Mouse (Mus musculus) brain, adult 2 months (tissue): Measurements from ENCODE around the gene Kifc3.

Source experiments
- DNase-seq: peaks from one replicate; pipeline ENCODE4 v3.0.0; 2011; ENCODE audit warnings: low read depth, low spot score

Kifc3 gene

GRCm38 (mm10) chr8:95136218-95136617 lies 66.4 kb downstream of the Kifc3 start:
- no peak for DNase-seq

- peak; percentile 61 for DNase-seq
These were observed 67.4 kb downstream of the Kifc3 start for GRCm38 (mm10) chr8:95135242-95135641.

GRCm38 (mm10) chr8:95134186-95134585 lies 68.4 kb downstream of the Kifc3 start:
- DNase-seq: no peak

- no peak for DNase-seq
These were observed 70.6 kb downstream of the Kifc3 start for GRCm38 (mm10) chr8:95131983-95132382.

GRCm38 (mm10) chr8:95130966-95131537 lies 71.6 kb downstream of the Kifc3 start:
- DNase-seq: no peak

GRCm38 (mm10) chr8:95128750-95129260 lies 73.8 kb downstream of the Kifc3 start:
- DNase-seq: no peak

GRCm38 (mm10) chr8:95127658-95128057 lies 75.0 kb downstream of the Kifc3 start:
- DNase-seq: no peak

GRCm38 (mm10) chr8:95126497-95126896 lies 76.1 kb downstream of the Kifc3 start:
- DNase-seq: no peak

- DNase-seq: no peak
These were observed 79.2 kb downstream of the Kifc3 start for GRCm38 (mm10) chr8:95123455-95123854.

GRCm38 (mm10) chr8:95113750-95114149 lies 88.9 kb downstream of the Kifc3 start:
- peak; percentile 63 for DNase-seq

GRCm38 (mm10) chr8:95113108-95113507 lies 89.5 kb downstream of the Kifc3 start:
- no peak for DNase-seq

- no peak for DNase-seq
These were observed 90.0 kb downstream of the Kifc3 start for GRCm38 (mm10) chr8:95112594-95112993.

- DNase-seq: no peak
These were observed 95.3 kb downstream of the Kifc3 start for GRCm38 (mm10) chr8:95107306-95107705.

- DNase-seq: no peak
These were observed 100.6 kb downstream of the Kifc3 start for GRCm38 (mm10) chr8:95101972-95102371.

- DNase-seq: peak; percentile 75
These were observed 103.6 kb downstream of the Kifc3 start for GRCm38 (mm10) chr8:95099009-95099408.

- no peak for DNase-seq
These were observed 109.0 kb downstream of the Kifc3 start for GRCm38 (mm10) chr8:95093574-95093973.

- DNase-seq: peak; percentile 80
These were observed 117.0 kb downstream of the Kifc3 start for GRCm38 (mm10) chr8:95085432-95086141.

- no peak for DNase-seq
These were observed 117.7 kb downstream of the Kifc3 start for GRCm38 (mm10) chr8:95084744-95085431.

GRCm38 (mm10) chr8:95084261-95084660 lies 118.4 kb downstream of the Kifc3 start:
- DNase-seq: no peak

GRCm38 (mm10) chr8:95081650-95082049 lies 121.0 kb downstream of the Kifc3 start:
- DNase-seq: no peak

GRCm38 (mm10) chr8:95080381-95081341 lies 122.0 kb downstream of the Kifc3 start, which contains the start of gene Katnb1:
TSS of gene Katnb1 (plus strand) at chr8:95081186.
- peak; percentile 100 for DNase-seq
